Mouse (Mus musculus) embryonic fibroblast, embryonic 13.5 days (primary cell): ENCODE measurements around the gene Cd80.

Experiments used
- CTCF ChIP-seq: IDR thresholded peaks from 2 replicates; pipeline ENCODE4 v1.5.1; 2011; ENCODE audit warnings: mild to moderate bottlenecking, control low read depth, low read length, moderate library complexity, borderline replicate concordance; ENCODE audit not compliant: insufficient read depth
- POLR2A ChIP-seq: IDR thresholded peaks from 2 replicates; pipeline ENCODE4 v1.6.1; 2011; ENCODE audit warnings: low read depth, mild to moderate bottlenecking, control low read depth, low read length, moderate library complexity

GRCm38 (mm10) chr16:38448458-38448857, 6.9 kb upstream of the Cd80 start:
- TF ChIP-seq POLR2A (no peak), CTCF (no peak)
